Mouse (Mus musculus) heart, embryonic 11.5 days (tissue): Measurements from ENCODE around the gene Ptger1. TPM values are rescaled to one million over a fixed set of nuclear protein-coding genes. Genes with fewer than 3 reads are reported as not detected.

Source experiments
- ATAC-seq: fragments of 200-750 bp; cut with Nextera tagmentation; replicated peaks from 2 replicates; pipeline ENCODE4 v1.8.0; 2017; ENCODE audit warnings: moderate library complexity; ENCODE audit not compliant: insufficient number of reproducible peaks, low FRiP score, low TSS enrichment
- H3K27ac ChIP-seq: fragments of 300-500 bp; sonication (generic); 2 replicates; pipeline ENCODE4 v1.5.1; 2014; ENCODE audit warnings: mild to moderate bottlenecking, low read depth, low read length
- H3K27me3 ChIP-seq: fragments of 300-500 bp; sonication (generic); 2 replicates; pipeline ENCODE4 v1.6.1; 2014; ENCODE audit warnings: mild to moderate bottlenecking, low read length, mixed read lengths; ENCODE audit not compliant: control insufficient read depth, insufficient read depth
- H3K36me3 ChIP-seq: fragments of 300-500 bp; sonication (generic); 2 replicates; pipeline ENCODE4 v1.6.1; 2014; ENCODE audit warnings: mild to moderate bottlenecking, low read length, moderate library complexity, mixed read lengths; ENCODE audit not compliant: control insufficient read depth, insufficient read depth
- H3K4me1 ChIP-seq: fragments of 300-500 bp; sonication (generic); 2 replicates; pipeline ENCODE4 v1.6.1; 2014; ENCODE audit warnings: low read length; ENCODE audit not compliant: control insufficient read depth, insufficient read depth
- H3K4me2 ChIP-seq: fragments of 300-500 bp; sonication (generic); 2 replicates; pipeline ENCODE4 v1.6.1; 2014; ENCODE audit warnings: mild to moderate bottlenecking, moderate library complexity
- H3K4me3 ChIP-seq: fragments of 300-500 bp; sonication (generic); 2 replicates; pipeline ENCODE4 v1.5.1; 2014; ENCODE audit warnings: low read depth, low read length
- H3K9ac ChIP-seq: fragments of 300-500 bp; sonication (generic); 2 replicates; pipeline ENCODE4 v1.6.1; 2014; ENCODE audit warnings: mild to moderate bottlenecking, low read depth, low read length, moderate library complexity
- H3K9me3 ChIP-seq: fragments of 300-500 bp; sonication (generic); replicated peaks from 2 replicates; pipeline ENCODE4 v1.6.1; 2016; ENCODE audit warnings: low read length; ENCODE audit not compliant: control insufficient read depth
- WGBS: fragments of 180-500 bp; shearing (Covaris S2); extraction: QIAGEN DNeasy Blood & Tissue Kit; methylation state at CpG from one replicate; pipeline ENCODE4 v1.1.7; 2014; ENCODE audit not compliant: insufficient replicate concordance; 5-methylcytosine and 5-hydroxymethylcytosine counted together
- polyA plus RNA-seq: library from polyadenylated mRNA; unstranded; fragments of >200 nt; fragmentation: Nextera tagmentation; extraction: Ambion mirVana; gene quantifications from 2 replicates; pipeline ENCODE4 v1.2.1, GENCODE M21; 2014

The Ptger1 gene
- polyA plus RNA-seq, 1 experiment from 2014 or later, result 0.13 TPM

- H3K36me3 ChIP-seq, result peaks cover 22% of the 10 kb centered on the region
- ATAC-seq, result no peak
- H3K27ac ChIP-seq, result no peak overlapping the region
- WGBS, result 91% methylated on average over 12 of the region's 12 CpGs
- no peaks in the 10 kb centered on the region for H3K27me3 ChIP-seq
- H3K9ac ChIP-seq, result no peak overlapping the region
- H3K9me3 ChIP-seq, result no peaks in the 10 kb centered on the region
- H3K4me1 ChIP-seq, result peaks cover 10% of the 10 kb centered on the region
- H3K4me3 ChIP-seq, result no peak overlapping the region
- H3K4me2 ChIP-seq, result no peak overlapping the region
Measured at GRCm38 (mm10) chr8:83679866-83680265, 13.4 kb downstream of the Ptger1 start.

- 78% methylated on average over 5 of the region's 5 CpGs for WGBS
- Histone ChIP-seq H3K9ac (no peak overlapping the region), H3K4me2 (no peak overlapping the region), H3K27ac (peak overlapping the region; percentile 25), H3K4me1 (peaks cover 10% of the 10 kb centered on the region), H3K4me3 (no peak overlapping the region), H3K27me3 (no peaks in the 10 kb centered on the region), H3K9me3 (no peaks in the 10 kb centered on the region), H3K36me3 (peaks cover 22% of the 10 kb centered on the region)
- ATAC-seq, result no peak
Measured at GRCm38 (mm10) chr8:83680603-83681002, 14.1 kb downstream of the Ptger1 start.

- H3K4me2 ChIP-seq, result no peak overlapping the region
- no peaks in the 10 kb centered on the region for H3K27me3 ChIP-seq
- peak overlapping the region; percentile 29; the same call in 1 of the 2 replicates for H3K9ac ChIP-seq
- ATAC-seq, result 0 out of 2 replicates have a peak, but pooled peaks have one; percentile 43
- WGBS, result 16% methylated on average over 6 of the region's 6 CpGs
- no peaks in the 10 kb centered on the region for H3K9me3 ChIP-seq
- H3K4me1 ChIP-seq, result peaks cover 10% of the 10 kb centered on the region
- no peak overlapping the region for H3K4me3 ChIP-seq
- peak overlapping the region; percentile 25 for H3K27ac ChIP-seq
- H3K36me3 ChIP-seq, result peaks cover 24% of the 10 kb centered on the region
Measured at GRCm38 (mm10) chr8:83681099-83681498, 14.6 kb downstream of the Ptger1 start.

- H3K27me3 ChIP-seq, result no peaks in the 10 kb centered on the region
- no peaks in the 10 kb centered on the region for H3K9me3 ChIP-seq
- WGBS, result 81% methylated on average over 9 of the region's 9 CpGs
- H3K4me3 ChIP-seq, result no peak overlapping the region
- no peak overlapping the region for H3K9ac ChIP-seq
- peaks cover 10% of the 10 kb centered on the region for H3K4me1 ChIP-seq
- H3K27ac ChIP-seq, result no peak overlapping the region
- ATAC-seq, result no peak
- H3K4me2 ChIP-seq, result no peak overlapping the region
- peaks cover 19% of the 10 kb centered on the region for H3K36me3 ChIP-seq
Measured at GRCm38 (mm10) chr8:83684517-83684916, 18.0 kb downstream of the Ptger1 start.

GRCm38 (mm10) chr8:83689264-83689663, 22.8 kb downstream of the Ptger1 start:
- Histone ChIP-seq H3K4me1 (peaks cover 4% of the 10 kb centered on the region; the same call in 1 of the 2 replicates), H3K9me3 (no peaks in the 10 kb centered on the region), H3K27me3 (no peaks in the 10 kb centered on the region), H3K27ac (no peak overlapping the region), H3K4me2 (no peak overlapping the region), H3K4me3 (no peak overlapping the region), H3K9ac (no peak overlapping the region), H3K36me3 (peaks cover 28% of the 10 kb centered on the region)
- 87% methylated on average over 6 of the region's 6 CpGs for WGBS
- ATAC-seq, result no peak

GRCm38 (mm10) chr8:83693609-83694236, 27.2 kb downstream of the Ptger1 start:
- no peak overlapping the region for H3K4me2 ChIP-seq
- H3K4me1 ChIP-seq, result peaks cover 21% of the 10 kb centered on the region
- H3K9ac ChIP-seq, result no peak overlapping the region
- H3K9me3 ChIP-seq, result no peaks in the 10 kb centered on the region
- no peaks in the 10 kb centered on the region for H3K27me3 ChIP-seq
- no peak for ATAC-seq
- no peak overlapping the region for H3K27ac ChIP-seq
- H3K4me3 ChIP-seq, result no peak overlapping the region
- 71% methylated on average over 10 of the region's 10 CpGs for WGBS
- peaks cover 20% of the 10 kb centered on the region for H3K36me3 ChIP-seq

GRCm38 (mm10) chr8:83694369-83695160, 28.1 kb downstream of the Ptger1 start:
- Histone ChIP-seq H3K4me2 (no peak overlapping the region), H3K4me3 (no peak overlapping the region), H3K36me3 (peaks cover 20% of the 10 kb centered on the region), H3K4me1 (peaks cover 24% of the 10 kb centered on the region), H3K9ac (no peak overlapping the region), H3K27ac (no peak overlapping the region), H3K9me3 (no peaks in the 10 kb centered on the region), H3K27me3 (no peaks in the 10 kb centered on the region)
- no peak for ATAC-seq
- WGBS, result 82% methylated on average over 11 of the region's 11 CpGs

- Histone ChIP-seq H3K36me3 (peaks cover 19% of the 10 kb centered on the region), H3K4me3 (no peak overlapping the region), H3K27ac (no peak overlapping the region), H3K4me2 (no peak overlapping the region), H3K9me3 (no peaks in the 10 kb centered on the region), H3K27me3 (no peaks in the 10 kb centered on the region), H3K4me1 (peaks cover 28% of the 10 kb centered on the region), H3K9ac (no peak overlapping the region)
- ATAC-seq, result no peak
- WGBS, result 76% methylated on average over 17 of the region's 17 CpGs
Measured at GRCm38 (mm10) chr8:83695351-83696106, 29.1 kb downstream of the Ptger1 start.
